Mouse (Mus musculus) cerebellum, adult 2 months (tissue): ENCODE measurements at regions not wholly inside any gene's neighbourhood (a gene's known extent, or its start where the extent isn't known, plus 50 kb on each side); places are given as distances from the start of the nearest gene placed in this dataset.

Source experiments
- CTCF ChIP-seq: fragments of 200-500 bp; IDR thresholded peaks from 2 replicates; pipeline ENCODE4 v1.5.1; 2011; ENCODE audit warnings: low read depth, mild to moderate bottlenecking, control low read depth, low read length, moderate library complexity, borderline replicate concordance; ENCODE audit not compliant: insufficient read depth
- POLR2A ChIP-seq: fragments of 200-500 bp; IDR thresholded peaks from 2 replicates; pipeline ENCODE4 v1.6.1; 2011; ENCODE audit warnings: low read length, control low read depth, borderline replicate concordance; ENCODE audit not compliant: insufficient read depth

DNA sequence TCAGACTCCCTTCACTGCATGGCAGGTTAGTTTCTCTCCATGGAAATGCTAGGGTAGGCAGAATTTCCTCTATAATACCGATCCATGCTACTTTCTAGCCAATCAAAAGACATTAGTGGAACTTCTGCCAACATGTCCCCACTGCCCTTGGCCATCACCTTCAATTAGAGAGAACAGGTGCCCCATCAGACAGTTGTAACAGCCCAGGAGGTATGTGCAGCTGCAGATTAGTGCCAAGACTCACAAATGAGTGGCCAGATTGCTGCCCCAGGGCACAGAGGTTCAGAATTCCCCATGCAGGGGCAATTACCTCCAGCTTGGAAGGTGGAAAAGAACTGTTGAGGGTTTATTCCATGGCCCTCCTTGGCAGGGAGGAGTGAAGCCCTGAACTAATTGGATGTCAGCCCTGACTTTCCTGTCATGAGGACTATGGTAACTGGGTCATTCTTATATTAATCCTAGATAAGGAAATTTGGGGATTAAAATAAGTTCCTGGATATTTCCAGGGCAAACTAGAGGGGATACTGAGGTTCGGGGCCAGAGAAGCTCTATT, 113.7 kb upstream of the Plppr1 start:
- TF ChIP-seq CTCF (no peak), POLR2A (no peak)
